Mouse (Mus musculus) testis, adult 2 months (tissue): ENCODE measurements at regions not wholly inside any gene's neighbourhood (a gene's known extent, or its start where the extent isn't known, plus 50 kb on each side); places are given as distances from the start of the nearest gene placed in this dataset.

Source experiments
- CTCF ChIP-seq: fragments of 200-500 bp; IDR thresholded peaks from 2 replicates; pipeline ENCODE4 v1.5.1; 2012; ENCODE audit warnings: low read depth, mild to moderate bottlenecking, inconsistent platforms, low read length, moderate library complexity; ENCODE audit not compliant: control insufficient read depth, insufficient read depth, insufficient replicate concordance
- POLR2A ChIP-seq: fragments of 200-500 bp; IDR thresholded peaks from 2 replicates; pipeline ENCODE4 v1.6.1; 2012; ENCODE audit warnings: low read depth, mild to moderate bottlenecking, inconsistent platforms, low read length, moderate library complexity; ENCODE audit not compliant: control insufficient read depth

- TF ChIP-seq CTCF = no peak
- no peak for TF ChIP-seq POLR2A
These were observed 412.5 kb upstream of the Rgma start for GRCm38 (mm10) chr7:72962815-72963214.
